Mouse (Mus musculus) common myeloid progenitor, adult 5-6 weeks (primary cell): ENCODE data around the gene Lgals9. TPM values are rescaled to one million over a fixed set of nuclear protein-coding genes. Genes with fewer than 3 reads are reported as not detected.
A peak's percentile ranks its signal among the peaks of the same experiment; 100 is the strongest.

Experiments
- ATAC-seq: replicated peaks from 2 replicates; pipeline ENCODE4 v1.8.0; 2016; ENCODE audit warnings: low read depth, mild to moderate bottlenecking, moderate TSS enrichment, inconsistent platforms; ENCODE audit not compliant: poor library complexity, severe bottlenecking
- total RNA-seq: library from RNA; stranded (forward); fragments of 200-1000, 187-1606 nt; gene quantifications from 2 replicates; pipeline ENCODE4 v1.2.3, GENCODE M21; 2017

Gene Lgals9
- total RNA-seq: 146 and 172 TPM in 2 replicates

GRCm38 (mm10) chr11:78984483-78985177, at the start of gene Lgals9:
Gene Lgals9 (minus strand): TSS chr11:78984946.
- peak; percentile 80 for ATAC-seq

GRCm38 (mm10) chr11:79033636-79034035, 48.9 kb upstream of the Lgals9 start:
- peak; percentile 37 for ATAC-seq

- ATAC-seq: no peak
Measured at GRCm38 (mm10) chr11:79033021-79033420, 48.3 kb upstream of the Lgals9 start.

- no peak for ATAC-seq
Measured at GRCm38 (mm10) chr11:79031452-79031746, 46.7 kb upstream of the Lgals9 start.

- ATAC-seq: peak; percentile 74
Measured at GRCm38 (mm10) chr11:79030570-79031451, 46.1 kb upstream of the Lgals9 start.

GRCm38 (mm10) chr11:79023751-79024150, 39.0 kb upstream of the Lgals9 start:
- ATAC-seq: peak; percentile 13; the same call in 1 of the 2 replicates

- peak; percentile 69 for ATAC-seq
Measured at GRCm38 (mm10) chr11:79023342-79023741, 38.6 kb upstream of the Lgals9 start.

GRCm38 (mm10) chr11:79022836-79023235, 38.1 kb upstream of the Lgals9 start:
- no peak for ATAC-seq

- ATAC-seq: no peak
Measured at GRCm38 (mm10) chr11:79020535-79021045, 35.8 kb upstream of the Lgals9 start.

GRCm38 (mm10) chr11:79019839-79020534, 35.2 kb upstream of the Lgals9 start:
- ATAC-seq: no peak

- ATAC-seq: peak; percentile 51
Measured at GRCm38 (mm10) chr11:79018954-79019704, 34.4 kb upstream of the Lgals9 start.

- ATAC-seq: peak; percentile 41; the same call in 1 of the 2 replicates
Measured at GRCm38 (mm10) chr11:79017161-79017606, 32.4 kb upstream of the Lgals9 start.

- ATAC-seq: no peak
Measured at GRCm38 (mm10) chr11:79016236-79016635, 31.5 kb upstream of the Lgals9 start.

GRCm38 (mm10) chr11:79015660-79016215, 31.0 kb upstream of the Lgals9 start:
- ATAC-seq: no peak

GRCm38 (mm10) chr11:79014602-79015325, 30.0 kb upstream of the Lgals9 start:
- ATAC-seq: no peak

- ATAC-seq: no peak
Measured at GRCm38 (mm10) chr11:79013806-79014205, 29.1 kb upstream of the Lgals9 start.

- no peak for ATAC-seq
Measured at GRCm38 (mm10) chr11:79013056-79013455, 28.3 kb upstream of the Lgals9 start.

- ATAC-seq: no peak
Measured at GRCm38 (mm10) chr11:79012529-79012928, 27.8 kb upstream of the Lgals9 start.

- no peak for ATAC-seq
Measured at GRCm38 (mm10) chr11:79008891-79009290, 24.1 kb upstream of the Lgals9 start.
